Mouse (Mus musculus) CH12.LX (cell line): ENCODE data around the gene Slc25a20. TPM values are rescaled to one million over a fixed set of nuclear protein-coding genes. Genes with fewer than 3 reads are reported as not detected.

Experiments used
- DNase-seq: peaks from one replicate; pipeline ENCODE4 v3.0.0-alpha.2; 2013; ENCODE audit errors: extremely low read depth
- H3K27ac ChIP-seq: 2 replicates; pipeline ENCODE4 v1.5.1; 2012; ENCODE audit warnings: low read depth, mild to moderate bottlenecking, control low read depth, moderate library complexity; ENCODE audit not compliant: insufficient read depth
- H3K27me3 ChIP-seq: replicated peaks from 2 replicates; pipeline ENCODE3; 2012; ENCODE audit warnings: inconsistent platforms
- H3K36me3 ChIP-seq, 2 experiments: replicated peaks in 1 of 2; 2 replicates each; pipeline versions ENCODE3 to v1.6.1; 2012; ENCODE audit warnings: inconsistent platforms in 1 of 2, low read length in 1 of 2, mild to moderate bottlenecking in 1 of 2, mixed read lengths in 1 of 2, moderate library complexity in 1 of 2; ENCODE audit not compliant: control insufficient read depth in 1 of 2, insufficient read depth in 1 of 2
- H3K4me1 ChIP-seq, 2 experiments: 2 replicates each; pipeline ENCODE4 v1.6.1; 2012; ENCODE audit warnings: inconsistent platforms in 1 of 2, moderate library complexity in 1 of 2; ENCODE audit not compliant: insufficient read depth in 2 of 2, control insufficient read depth in 1 of 2
- H3K4me2 ChIP-seq: 2 replicates; pipeline ENCODE4 v1.6.1; 2012; ENCODE audit warnings: low read depth, mild to moderate bottlenecking, control low read depth; ENCODE audit not compliant: poor library complexity, insufficient read depth, severe bottlenecking
- H3K4me3 ChIP-seq, 3 experiments: fragments of 150-350 bp in 1 of 3; sonication (generic) in 1 of 3; replicated peaks in 1 of 3; 2 replicates each; pipeline versions ENCODE3 to v1.5.1; 2011 to 2012; ENCODE audit warnings: low read depth in 2 of 3, low read length in 2 of 3, mild to moderate bottlenecking in 2 of 3, moderate library complexity in 2 of 3, control low read depth in 1 of 3, improper control_type of control experiment in 1 of 3, inconsistent platforms in 1 of 3, mixed read lengths in 1 of 3; ENCODE audit not compliant: poor library complexity in 1 of 3
- H3K79me2 ChIP-seq: replicated peaks from 2 replicates; pipeline ENCODE4 v1.6.1; 2012; ENCODE audit warnings: mild to moderate bottlenecking, moderate library complexity; ENCODE audit not compliant: control insufficient read depth, poor library complexity, insufficient read depth, severe bottlenecking; ENCODE audit errors: extremely low read depth
- H3K9ac ChIP-seq: 2 replicates; pipeline ENCODE4 v1.6.1; 2012; ENCODE audit warnings: low read depth, mild to moderate bottlenecking, control low read depth, moderate library complexity; ENCODE audit not compliant: insufficient read depth
- H3K9me3 ChIP-seq: replicated peaks from 2 replicates; pipeline ENCODE3; 2012; ENCODE audit warnings: low read length, inconsistent platforms, mixed read lengths
- BHLHE40 ChIP-seq: IDR thresholded peaks from 2 replicates; pipeline ENCODE4 v1.6.1; 2011; ENCODE audit warnings: mild to moderate bottlenecking, low read depth, low read length, improper control_type of control experiment
- CHD1 ChIP-seq: IDR thresholded peaks from 2 replicates; pipeline ENCODE4 v1.6.1; 2012; ENCODE audit warnings: low read depth, low read length, improper control_type of control experiment, inconsistent platforms
- CTCF ChIP-seq, 2 experiments: IDR thresholded peaks in 1 of 2; conservative IDR thresholded peaks in 1 of 2; 2 replicates each; pipeline ENCODE4 v1.5.1; 2011 to 2012; ENCODE audit warnings: low read depth in 2 of 2, low read length in 2 of 2, improper control_type of control experiment in 1 of 2, inconsistent platforms in 1 of 2, mild to moderate bottlenecking in 1 of 2, moderate library complexity in 1 of 2
- ELF1 ChIP-seq: IDR thresholded peaks from 2 replicates; pipeline ENCODE4 v1.6.1; 2014; ENCODE audit warnings: low read depth, mild to moderate bottlenecking, inconsistent platforms, low read length, improper control_type of control experiment
- ETS1 ChIP-seq: conservative IDR thresholded peaks from 2 replicates; pipeline ENCODE4 v1.6.1; 2012; ENCODE audit warnings: low read depth, mild to moderate bottlenecking, inconsistent platforms, low read length, improper control_type of control experiment, moderate library complexity
- IRF4 ChIP-seq: IDR thresholded peaks from 2 replicates; pipeline ENCODE4 v1.6.1; 2014; ENCODE audit warnings: low read depth, mild to moderate bottlenecking, inconsistent platforms, low read length, improper control_type of control experiment
- JUN ChIP-seq: IDR thresholded peaks from 2 replicates; pipeline ENCODE4 v1.6.1; 2011; ENCODE audit warnings: low read depth, mild to moderate bottlenecking, low read length, improper control_type of control experiment, moderate library complexity; ENCODE audit not compliant: insufficient read depth
- JUND ChIP-seq: conservative IDR thresholded peaks from 2 replicates; pipeline ENCODE4 v1.6.1; 2011; ENCODE audit warnings: low read depth, low read length, improper control_type of control experiment
- KAT2A ChIP-seq: IDR thresholded peaks from 2 replicates; pipeline ENCODE4 v1.6.1; 2012; ENCODE audit warnings: low read length, improper control_type of control experiment, inconsistent platforms; ENCODE audit not compliant: insufficient replicate concordance
- MAFK ChIP-seq: IDR thresholded peaks from 2 replicates; pipeline ENCODE4 v1.6.1; 2011; ENCODE audit warnings: low read length, improper control_type of control experiment; ENCODE audit not compliant: insufficient replicate concordance
- MAZ ChIP-seq: IDR thresholded peaks from 2 replicates; pipeline ENCODE4 v1.6.1; 2012; ENCODE audit warnings: low read depth, mild to moderate bottlenecking, inconsistent platforms, low read length, improper control_type of control experiment, moderate library complexity
- MEF2A ChIP-seq: IDR thresholded peaks from 2 replicates; pipeline ENCODE4 v1.6.1; 2014; ENCODE audit warnings: low read depth, mild to moderate bottlenecking, inconsistent platforms, low read length, improper control_type of control experiment, borderline replicate concordance
- MXI1 ChIP-seq: IDR thresholded peaks from 2 replicates; pipeline ENCODE4 v1.6.1; 2011; ENCODE audit warnings: mild to moderate bottlenecking, low read depth, low read length, improper control_type of control experiment
- MYC ChIP-seq: IDR thresholded peaks from 2 replicates; pipeline ENCODE4 v1.6.1; 2011; ENCODE audit warnings: low read depth, mild to moderate bottlenecking, improper control_type of control experiment, low read length
- NELFE ChIP-seq: IDR thresholded peaks from 2 replicates; pipeline ENCODE4 v1.6.1; 2011; ENCODE audit warnings: low read depth, low read length, improper control_type of control experiment
- PAX5 ChIP-seq: IDR thresholded peaks from 2 replicates; pipeline ENCODE4 v1.6.1; 2012; ENCODE audit warnings: low read length, inconsistent platforms, mixed read lengths
- POLR2A ChIP-seq: IDR thresholded peaks from 2 replicates; pipeline ENCODE4 v1.6.1; 2011; ENCODE audit warnings: low read depth, mild to moderate bottlenecking, improper control_type of control experiment, low read length
- POLR2AphosphoS2 ChIP-seq: IDR thresholded peaks from 2 replicates; pipeline ENCODE4 v1.6.1; 2011; ENCODE audit warnings: low read depth, low read length, improper control_type of control experiment
- RAD21 ChIP-seq: IDR thresholded peaks from 2 replicates; pipeline ENCODE4 v1.6.1; 2011; ENCODE audit warnings: low read depth, mild to moderate bottlenecking, low read length, improper control_type of control experiment, moderate library complexity
- SMC3 ChIP-seq: IDR thresholded peaks from 2 replicates; pipeline ENCODE4 v1.6.1; 2011; ENCODE audit warnings: low read depth, low read length, improper control_type of control experiment
- ZKSCAN1 ChIP-seq: IDR thresholded peaks from 2 replicates; pipeline ENCODE4 v1.6.1; 2012; ENCODE audit warnings: low read depth, inconsistent platforms, low read length, improper control_type of control experiment, borderline replicate concordance
- ZMIZ1 ChIP-seq: IDR thresholded peaks from 2 replicates; pipeline ENCODE4 v1.6.1; 2012; ENCODE audit warnings: low read depth, mild to moderate bottlenecking, inconsistent platforms, low read length, improper control_type of control experiment
- ZNF384 ChIP-seq: IDR thresholded peaks from 2 replicates; pipeline ENCODE4 v1.6.1; 2012; ENCODE audit warnings: low read depth, low read length, improper control_type of control experiment, inconsistent platforms
- dilution Hi-C: fragments of 300-500 bp; cut with MboI; formaldehyde crosslinking; loops from 2 replicates; pipeline ENCODE4 v1.14.3; 2020; ENCODE audit warnings: low sequenced_read_pairs; ENCODE audit not compliant: extremely low pct_unique_long_range_greater_than_20kb, extremely low pct_ligation_motif_present
- in situ Hi-C: fragments of 300-500 bp; cut with MboI; formaldehyde crosslinking; loops from 3 replicates; pipeline ENCODE4 v1.14.3; 2019; ENCODE audit warnings: low sequenced_read_pairs, low pct_ligation_motif_present, low pct_unique_long_range_greater_than_20kb, mixed read lengths
- polyA plus RNA-seq: library from polyadenylated mRNA; unstranded; fragments of >175 nt; gene quantifications from 2 replicates; pipeline ENCODE4 v1.2.1, GENCODE M21; 2012; ENCODE audit warnings: low read depth; ENCODE audit not compliant: insufficient read length
- total RNA-seq, 2 experiments: library from RNA; depleted of rRNA; stranded (reverse); fragments of 300-350 nt in 1 of 2; fragments of >200 nt in 1 of 2; gene quantifications; 2 replicates each; pipeline ENCODE4 v1.2.3; 2012 to 2014

The Slc25a20 gene
- total and polyA plus RNA-seq, 3 experiments: 15.9 to 18.9 (median 16.7) TPM

DNA sequence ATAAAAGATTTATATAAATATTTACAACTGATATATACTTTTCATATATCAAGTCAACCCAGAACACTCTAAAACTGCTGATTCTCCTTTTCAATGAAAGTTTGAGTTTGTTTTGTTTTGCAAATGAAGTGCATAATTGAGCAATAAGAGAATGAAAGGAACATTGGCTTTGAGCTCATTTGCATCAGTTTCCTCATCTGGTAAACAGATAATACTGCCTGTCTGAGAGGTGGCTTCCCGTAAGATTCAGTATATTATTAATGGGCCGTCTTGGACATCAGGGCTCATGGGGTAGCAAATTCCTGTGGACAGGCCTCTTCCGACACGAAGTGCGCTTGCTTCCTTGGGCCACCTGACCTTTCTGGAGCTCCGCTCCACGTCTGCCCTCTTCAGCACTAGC is 48.9 kb downstream of the Slc25a20 start:
- peaks cover 3% of the 10 kb centered on the region for H3K9me3 ChIP-seq
- peaks cover 0 to 34% of the 10 kb centered on the region in 2 experiments for H3K36me3 ChIP-seq
- no peak overlapping the region for H3K27ac ChIP-seq
- peaks cover 0 to 5% of the 10 kb centered on the region in 2 experiments; a peak in 1 of 4 replicates for H3K4me1 ChIP-seq
- H3K79me2 ChIP-seq: peaks cover 24% of the 10 kb centered on the region
- dilution Hi-C loops (no loop called here), in situ Hi-C loops (no loop called here)
- no peak overlapping the region for H3K4me3 ChIP-seq
- no peaks in the 10 kb centered on the region for H3K27me3 ChIP-seq
- no peak overlapping the region for H3K9ac ChIP-seq
- TF ChIP-seq MAFK (no peak), CHD1 (no peak), POLR2AphosphoS2 (no peak), NELFE (no peak), BHLHE40 (no peak), JUND (no peak), POLR2A (no peak), IRF4 (no peak), ZNF384 (no peak), SMC3 (no peak), ETS1 (no peak), JUN (no peak), CTCF (conservative IDR thresholded peaks at IDR 0.05 in 1 of 2, IDR thresholded peaks at IDR 0.05 in 1 of 2; ENCODE audit: low read depth in 2 of 2, low read length in 2 of 2) (no peak), MEF2A (no peak), ZMIZ1 (no peak), ZKSCAN1 (no peak), PAX5 (no peak), MXI1 (no peak), MYC (no peak), ELF1 (no peak)
- no peak overlapping the region for H3K4me2 ChIP-seq
- no peak for DNase-seq

DNA sequence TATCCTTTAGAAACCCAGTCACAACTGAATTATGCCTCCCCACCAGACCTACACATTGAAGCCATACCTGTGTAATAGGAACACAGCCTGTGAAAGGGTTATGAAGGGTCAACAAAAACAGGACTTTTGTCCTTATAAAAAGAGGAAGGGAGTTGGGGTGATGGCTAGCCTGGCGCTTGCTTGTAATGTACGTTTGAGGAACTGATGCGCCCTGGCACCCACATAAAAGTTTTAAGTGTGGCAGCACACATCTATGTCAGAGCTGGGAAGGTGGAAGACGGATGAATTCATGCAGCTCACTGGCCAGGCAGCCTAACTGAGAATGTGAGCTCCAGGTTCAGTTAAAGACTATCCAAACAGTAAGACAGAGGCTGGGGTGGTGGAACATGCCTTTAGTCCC is 54.3 kb downstream of the Slc25a20 start:
- DNase-seq: no peak
- Histone ChIP-seq H3K27me3 (no peaks in the 10 kb centered on the region), H3K4me2 (no peak overlapping the region), H3K27ac (no peak overlapping the region), H3K79me2 (peaks cover 8% of the 10 kb centered on the region; the same call in 1 of the 2 replicates), H3K9ac (no peak overlapping the region), H3K9me3 (no peaks in the 10 kb centered on the region), H3K36me3 (peaks cover 13 to 60% of the 10 kb centered on the region in 2 experiments), H3K4me3 (no peak overlapping the region), H3K4me1 (no peaks in the 10 kb centered on the region)
- in situ Hi-C loops (no loop called here), dilution Hi-C loops (no loop called here)
- TF ChIP-seq RAD21 (no peak), BHLHE40 (no peak), JUND (no peak), POLR2AphosphoS2 (no peak), ELF1 (no peak), MAZ (no peak), KAT2A (no peak), ZNF384 (no peak), JUN (no peak)
